Mouse (Mus musculus): ENCODE measurements around the gene Chrnb2.

GRCm38 (mm10) chr3:89769584-89769983 lies 5.2 kb upstream of the Chrnb2 start:
- TF ChIP-seq CTCF (IDR thresholded peaks at IDR 0.05; ENCODE audit: borderline replicate concordance, extremely low read depth, insufficient read depth, insufficient read length) (no peak), POLR2A (IDR thresholded peaks at IDR 0.05; ENCODE audit: borderline replicate concordance, extremely low read depth, insufficient read depth, insufficient read length, poor library complexity, severe bottlenecking) (no peak)
